Mouse (Mus musculus) lung, embryonic 14.5 days (tissue): ENCODE data around the gene Nacc2. TPM values are rescaled to one million over a fixed set of nuclear protein-coding genes. Genes with fewer than 3 reads are reported as not detected.

Source experiments
- ATAC-seq: fragments of 200-750 bp; cut with Nextera tagmentation; 2 replicates; pipeline ENCODE4 v1.8.0; 2017; ENCODE audit warnings: mild to moderate bottlenecking, moderate TSS enrichment, moderate library complexity; ENCODE audit not compliant: insufficient read depth
- DNase-seq: peaks from one replicate; pipeline ENCODE4 v3.0.0-alpha.2; 2015
- H3K27ac ChIP-seq: fragments of 300-500 bp; sonication (generic); 2 replicates; pipeline ENCODE4 v1.5.1; 2014; ENCODE audit warnings: low read depth, mild to moderate bottlenecking, moderate library complexity
- H3K27me3 ChIP-seq: fragments of 300-500 bp; sonication (generic); 2 replicates; pipeline ENCODE4 v1.6.1; 2014; ENCODE audit warnings: low read length, control low read depth; ENCODE audit not compliant: insufficient read depth
- H3K36me3 ChIP-seq: fragments of 300-500 bp; sonication (generic); 2 replicates; pipeline ENCODE4 v1.6.1; 2014; ENCODE audit warnings: control low read depth; ENCODE audit not compliant: insufficient read depth
- H3K4me1 ChIP-seq: fragments of 300-500 bp; sonication (generic); 2 replicates; pipeline ENCODE4 v1.6.1; 2014; ENCODE audit warnings: antibody characterized with exemption, control low read depth; ENCODE audit not compliant: insufficient read depth
- H3K4me2 ChIP-seq: fragments of 300-500 bp; sonication (generic); 2 replicates; pipeline ENCODE4 v1.6.1; 2014; ENCODE audit warnings: mild to moderate bottlenecking
- H3K4me3 ChIP-seq: fragments of 300-500 bp; sonication (generic); 2 replicates; pipeline ENCODE4 v1.5.1; 2014; ENCODE audit warnings: low read depth, low read length
- H3K9ac ChIP-seq: fragments of 300-500 bp; sonication (generic); 2 replicates; pipeline ENCODE4 v1.6.1; 2014
- H3K9me3 ChIP-seq: fragments of 300-500 bp; sonication (generic); 2 replicates; pipeline ENCODE4 v1.6.1; 2016; ENCODE audit warnings: low read depth, low read length, control low read depth
- CTCF ChIP-seq: IDR thresholded peaks from 2 replicates; pipeline ENCODE4 v1.5.1; 2016; ENCODE audit warnings: antibody characterized with exemption, low read depth
- WGBS: fragments of 180-500 bp; shearing (Covaris S2); extraction: QIAGEN DNeasy Blood & Tissue Kit; methylation state at CpG from one replicate; pipeline ENCODE4 v1.1.7; 2014; 5-methylcytosine and 5-hydroxymethylcytosine counted together
- polyA plus RNA-seq: library from polyadenylated mRNA; unstranded; fragments of >200 nt; fragmentation: Nextera tagmentation; extraction: Ambion mirVana; gene quantifications from 2 replicates; pipeline ENCODE4 v1.2.1, GENCODE M21; 2014

Nacc2 gene
- polyA plus RNA-seq, 1 experiment from 2014 or later = 9.4 TPM

DNA sequence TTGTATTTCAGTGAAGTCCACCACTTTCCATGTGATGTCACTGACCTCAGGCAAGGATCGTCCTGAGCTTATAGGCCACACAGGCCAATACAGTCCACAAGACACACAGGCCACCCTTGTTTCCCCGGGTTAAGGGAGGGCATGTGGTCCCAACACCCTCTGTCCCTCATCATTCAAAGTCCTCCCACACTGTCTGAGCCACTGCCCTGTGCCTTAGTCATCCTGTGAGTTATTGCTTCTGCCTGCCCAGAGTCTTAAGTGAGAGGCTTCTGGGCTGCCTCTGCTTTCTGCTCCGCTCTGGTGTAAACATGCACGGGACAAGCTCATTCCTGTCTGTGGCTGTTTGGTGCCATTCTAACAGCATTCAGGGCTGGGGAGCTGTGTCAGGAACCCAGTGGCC, 21.3 kb upstream of the Nacc2 start:
- Histone ChIP-seq H3K4me2 (no peak overlapping the region), H3K4me1 (peaks cover 5% of the 10 kb centered on the region; the same call in 1 of the 2 replicates), H3K27me3 (no peaks in the 10 kb centered on the region), H3K36me3 (no peaks in the 10 kb centered on the region), H3K4me3 (no peak overlapping the region), H3K9ac (no peak overlapping the region), H3K9me3 (no peaks in the 10 kb centered on the region), H3K27ac (no peak overlapping the region)
- WGBS = 52% methylated on average over 4 of the region's 4 CpGs
- ATAC-seq = no peak
- no peak for DNase-seq
- no peak for TF ChIP-seq CTCF

GRCm38 (mm10) chr2:26143556-26143955, 20.5 kb upstream of the Nacc2 start:
- Histone ChIP-seq H3K36me3 (peaks cover under 1% of the 10 kb centered on the region; the same call in 1 of the 2 replicates), H3K4me1 (peaks cover 13% of the 10 kb centered on the region), H3K4me3 (no peak overlapping the region), H3K4me2 (no peak overlapping the region), H3K9ac (no peak overlapping the region), H3K27ac (no peak overlapping the region), H3K27me3 (no peaks in the 10 kb centered on the region), H3K9me3 (no peaks in the 10 kb centered on the region)
- TF ChIP-seq CTCF = no peak
- 69% methylated on average over 2 of the region's 2 CpGs for WGBS
- ATAC-seq (no peak), DNase-seq (no peak)

DNA sequence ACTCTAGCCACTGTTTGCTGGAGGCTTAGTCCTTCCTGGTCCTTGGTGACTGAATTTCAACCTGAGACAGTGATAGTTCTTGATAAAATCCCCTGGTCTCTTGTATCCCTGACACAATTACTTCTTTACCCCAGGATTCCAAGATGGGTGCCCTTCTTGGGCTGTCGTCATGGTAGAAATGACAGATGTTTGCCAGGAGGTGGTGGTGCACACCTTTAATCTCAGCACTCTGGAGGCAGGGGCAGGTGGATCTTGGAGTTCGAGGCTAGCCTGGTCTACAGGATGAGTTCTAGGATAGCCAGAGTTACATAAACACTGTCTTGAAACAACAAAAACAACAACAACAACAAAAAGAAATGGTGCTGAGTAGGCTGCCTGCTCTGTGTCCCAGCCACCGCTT, 20.0 kb upstream of the Nacc2 start:
- H3K9ac ChIP-seq = no peak overlapping the region
- H3K36me3 ChIP-seq = peaks cover 5% of the 10 kb centered on the region; the same call in 1 of the 2 replicates
- no peaks in the 10 kb centered on the region for H3K27me3 ChIP-seq
- no peak overlapping the region for H3K4me2 ChIP-seq
- peaks cover 17% of the 10 kb centered on the region for H3K4me1 ChIP-seq
- no peak for TF ChIP-seq CTCF
- H3K9me3 ChIP-seq = no peaks in the 10 kb centered on the region
- DNase-seq = no peak
- no peak overlapping the region for H3K4me3 ChIP-seq
- no peak overlapping the region for H3K27ac ChIP-seq
- no peak for ATAC-seq
- WGBS = 69% methylated on average over 3 of the region's 3 CpGs

- Histone ChIP-seq H3K9me3 (no peaks in the 10 kb centered on the region), H3K4me3 (no peak overlapping the region), H3K27ac (no peak overlapping the region), H3K36me3 (peaks cover 12% of the 10 kb centered on the region; the same call in 1 of the 2 replicates), H3K4me1 (peaks cover 17% of the 10 kb centered on the region), H3K4me2 (no peak overlapping the region), H3K9ac (no peak overlapping the region), H3K27me3 (no peaks in the 10 kb centered on the region)
- 54% methylated on average over 12 of the region's 12 CpGs for WGBS
- peak; percentile 81 for DNase-seq
- no peak for ATAC-seq
- peak; percentile 82 for TF ChIP-seq CTCF
Observed at GRCm38 (mm10) chr2:26141893-26142635, 19.0 kb upstream of the Nacc2 start.

GRCm38 (mm10) chr2:26140903-26141302, 17.9 kb upstream of the Nacc2 start:
- TF ChIP-seq CTCF = no peak
- H3K4me1 ChIP-seq = peaks cover 17% of the 10 kb centered on the region
- ATAC-seq = peak; percentile 3; the same call in 1 of the 2 replicates
- H3K9ac ChIP-seq = peak overlapping the region; percentile 86
- H3K36me3 ChIP-seq = peaks cover 15% of the 10 kb centered on the region; the same call in 1 of the 2 replicates
- peak overlapping the region; percentile 60; the same call in 1 of the 2 replicates for H3K27ac ChIP-seq
- DNase-seq = no peak
- H3K4me3 ChIP-seq = peak overlapping the region; percentile 79
- 13% methylated on average over 6 of the region's 6 CpGs for WGBS
- peak overlapping the region; percentile 80 for H3K4me2 ChIP-seq
- no peaks in the 10 kb centered on the region for H3K27me3 ChIP-seq
- H3K9me3 ChIP-seq = no peaks in the 10 kb centered on the region

DNA sequence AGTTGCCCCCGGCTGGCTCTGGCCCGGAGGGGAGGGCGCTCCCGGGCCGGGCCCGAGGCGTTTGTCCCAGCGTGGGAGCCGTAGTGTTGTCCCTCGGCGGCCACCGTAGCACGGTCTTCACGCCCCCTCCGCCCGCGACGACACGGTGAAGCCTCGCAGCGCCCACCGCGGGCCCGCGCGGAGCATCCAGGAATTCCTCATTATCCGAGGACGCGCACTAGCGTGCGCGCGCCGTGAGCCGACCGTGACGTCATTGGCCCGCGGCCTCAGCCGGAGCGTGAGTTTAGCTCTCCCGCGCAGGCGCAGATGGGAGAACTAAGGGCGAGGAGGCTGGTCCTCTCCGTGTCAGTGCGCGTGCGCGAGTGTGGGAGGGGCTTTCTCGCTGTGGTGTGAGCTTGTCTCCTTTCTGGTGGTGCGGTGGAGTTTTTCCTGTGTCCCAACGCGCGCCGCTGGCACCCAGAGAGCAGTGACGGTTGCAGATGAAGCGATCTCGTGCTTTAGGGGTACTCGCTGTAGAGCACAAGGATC, 17.3 kb upstream of the Nacc2 start:
- DNase-seq = peak; percentile 100

DNA sequence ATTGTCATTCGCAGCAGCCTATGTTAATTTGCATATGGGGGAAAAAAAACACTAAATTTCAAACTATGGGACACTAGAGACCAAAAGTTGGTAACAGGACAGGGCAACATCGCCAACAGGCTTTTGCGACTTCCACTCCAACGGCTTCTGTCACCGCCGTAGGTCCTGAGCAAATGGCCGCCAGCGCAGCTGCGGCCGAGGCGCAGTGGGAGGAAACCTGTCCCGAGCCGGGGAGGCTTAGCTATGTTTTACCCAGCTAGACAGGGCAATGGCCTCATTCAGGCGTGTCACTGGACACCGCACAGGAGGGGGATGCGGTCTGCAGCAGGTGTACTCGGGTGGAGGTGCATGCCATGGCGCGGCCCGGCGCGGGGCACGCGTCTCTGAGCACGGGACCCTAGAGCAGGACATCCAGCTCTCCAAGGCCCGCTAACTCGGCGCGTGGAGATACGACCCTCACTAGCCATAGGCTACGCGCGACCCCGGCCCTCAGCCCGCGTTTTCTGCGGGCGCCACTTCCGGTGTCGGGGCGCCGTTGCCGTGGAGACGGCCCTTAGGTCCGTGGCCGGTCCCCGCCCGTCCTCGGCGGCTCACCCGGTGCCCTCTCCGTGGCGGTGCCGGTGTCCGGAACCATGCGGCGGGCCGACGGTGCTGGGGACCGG, 16.7 kb upstream of the Nacc2 start:
- under 1% methylated on average over 60 of the region's 60 CpGs for WGBS
- Histone ChIP-seq H3K9ac (peak overlapping the region; percentile 86), H3K4me1 (peaks cover 17% of the 10 kb centered on the region), H3K27me3 (no peaks in the 10 kb centered on the region), H3K4me2 (peak overlapping the region; percentile 92), H3K36me3 (peaks cover 15% of the 10 kb centered on the region; the same call in 1 of the 2 replicates), H3K9me3 (no peaks in the 10 kb centered on the region), H3K4me3 (peak overlapping the region; percentile 79), H3K27ac (peak overlapping the region; percentile 90)
- DNase-seq = peak; percentile 77
- no peak for TF ChIP-seq CTCF
- ATAC-seq = peak; percentile 75

More for the DNA sequence above, 17.3 kb upstream of the Nacc2 start:
- Histone ChIP-seq H3K4me3 (peak overlapping the region; percentile 79), H3K27me3 (no peaks in the 10 kb centered on the region), H3K36me3 (peaks cover 15% of the 10 kb centered on the region; the same call in 1 of the 2 replicates), H3K4me2 (peak overlapping the region; percentile 92), H3K9me3 (no peaks in the 10 kb centered on the region), H3K9ac (peak overlapping the region; percentile 86), H3K4me1 (peaks cover 17% of the 10 kb centered on the region), H3K27ac (peak overlapping the region; percentile 90)
- WGBS = under 1% methylated on average over 60 of the region's 60 CpGs
- no peak for TF ChIP-seq CTCF
- ATAC-seq = peak; percentile 90
